Mouse (Mus musculus) embryonic stem cell, embryonic (primary cell): Measurements from ENCODE around the gene Ankrd34a.

Source experiments
- CTCF ChIA-PET, 4 experiments: fragments of 300-600 bp in 2 of 4; fragments of 350-600 bp in 2 of 4; sonication (Branson Sonifier 250); formaldehyde crosslinking; loops; one replicate each; lab custom pipeline; 2022; ENCODE audit warnings: inconsistent platforms in 2 of 4; lab: Charles Lee
- POLR2A ChIA-PET, 4 experiments: fragments of 300-600 bp in 2 of 4; fragments of 350-600 bp in 2 of 4; sonication (Branson Sonifier 250); formaldehyde crosslinking; loops; one replicate each; lab custom pipeline; 2022; ENCODE audit warnings: antibody characterized with exemption in 4 of 4, inconsistent platforms in 1 of 4; lab: Charles Lee

Gene Ankrd34a

GRCm38 (mm10) chr3:96596228-96596707, at the start of gene Ankrd34a:
TSS of gene Ankrd34a (plus strand) at chr3:96596636.
- POLR2A ChIA-PET, result interaction anchor here in 3 of 4 experiments (0.7 to 3.0 kb wide), 14 partner anchors 9 to 327 kb away, joined by 3 to 16 read pairs (median 6); partner anchors contain the start of genes Rbm8a (in 3 of the 3), Txnip (in 3 of the 3), Gm16253 (in 1 of the 3) and Gm42957 (in 1 of the 3)

DNA sequence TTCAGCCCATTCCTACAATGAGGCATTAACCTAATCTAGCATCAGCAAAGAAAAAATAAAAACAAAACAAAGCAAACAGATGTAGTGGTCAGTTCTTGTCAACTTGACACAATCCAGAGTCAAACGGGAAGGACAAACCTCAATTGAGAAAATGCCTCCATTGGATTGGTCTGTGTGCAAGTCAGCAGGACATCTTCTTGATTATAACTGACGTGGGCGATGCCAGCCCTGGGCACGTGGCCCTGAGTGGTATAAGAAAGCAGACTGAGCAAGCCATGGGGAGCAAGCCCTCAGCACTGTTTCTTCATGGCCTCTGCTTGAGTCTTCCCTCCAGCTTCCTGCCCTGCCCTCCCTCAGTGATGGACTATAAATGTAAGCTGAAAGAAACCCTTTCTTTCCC, 49.6 kb upstream of the Ankrd34a start:
- POLR2A ChIA-PET, result interaction anchor here in 3 of 4 experiments (0.5 to 26.7 kb wide), 11 partner anchors 10 to 92 kb away, joined by 3 to 969 read pairs (median 4); partner anchors contain the start of genes Gm16253 (in 3 of the 3), Polr3gl (in 1 of the 3) and Txnip (in 1 of the 3)
- CTCF ChIA-PET, result interaction anchor here (0.7 to 3.3 kb wide), 14 partner anchors 19 to 153 kb away, joined by 3 to 33 read pairs (median 6); partner anchors contain the start of genes Gm16253 (in 1 of the 4), Polr3gl (in 1 of the 4) and Rbm8a (in 1 of the 4)

More at GRCm38 (mm10) chr3:96596228-96596707, at the start of gene Ankrd34a:
- CTCF ChIA-PET, result interaction anchor here in 2 of 4 experiments (1.1 to 1.9 kb wide), 5 partner anchors 16 to 112 kb away, joined by 3 to 6 read pairs (median 3); partner anchors contain the start of gene Nudt17 (in 1 of the 2)

DNA sequence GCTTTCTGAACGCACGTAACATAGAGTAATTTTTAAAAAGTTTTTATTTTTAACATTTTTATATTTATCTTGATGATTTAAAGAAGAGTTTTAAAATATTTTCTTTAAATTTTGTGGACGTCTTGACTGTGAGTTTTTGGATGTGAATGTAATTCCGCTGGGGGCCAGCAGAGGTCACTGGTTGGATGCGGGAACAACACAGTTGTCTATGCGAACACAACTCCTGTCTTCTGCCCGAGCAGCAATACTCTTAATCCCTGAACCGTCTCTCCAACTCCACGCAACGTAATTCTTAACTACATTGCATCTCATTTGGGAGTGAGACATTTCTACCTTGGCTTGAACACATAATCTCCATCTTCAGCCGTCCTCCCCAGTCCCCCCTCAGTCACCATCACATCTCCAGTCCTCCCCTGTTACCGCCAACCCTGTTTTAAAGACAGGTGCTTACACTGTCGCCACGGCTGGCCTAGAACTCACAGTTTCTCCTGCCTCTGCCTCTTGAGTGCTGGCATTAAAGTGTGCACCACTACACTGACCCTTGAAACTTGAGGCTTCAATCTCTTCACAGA, 49.0 kb upstream of the Ankrd34a start:
- CTCF ChIA-PET, result interaction anchor here (0.7 to 3.3 kb wide), 14 partner anchors 20 to 152 kb away, joined by 3 to 33 read pairs (median 6); partner anchors contain the start of genes Gm16253 (in 1 of the 4), Polr3gl (in 1 of the 4) and Rbm8a (in 1 of the 4)
- POLR2A ChIA-PET, result interaction anchor here in 3 of 4 experiments (0.9 to 26.7 kb wide), 8 partner anchors 9 to 92 kb away, joined by 3 to 969 read pairs (median 5); partner anchors contain the start of genes Gm16253 (in 3 of the 3) and Txnip (in 1 of the 3)

GRCm38 (mm10) chr3:96548824-96549223, 47.6 kb upstream of the Ankrd34a start:
- ChIA-PET POLR2A (interaction anchor here in 3 of 4 experiments (0.6 to 26.7 kb wide), 6 partner anchors 9 to 378 kb away, joined by 3 to 969 read pairs (median 28); partner anchors contain the start of gene Gm16253 (in 3 of the 3)), CTCF (interaction anchor here in 3 of 4 experiments (0.6 to 2.5 kb wide), 5 partner anchors 18 to 141 kb away, joined by 3 to 13 read pairs (median 9); partner anchors contain the start of gene Polr3gl (in 1 of the 3))

DNA sequence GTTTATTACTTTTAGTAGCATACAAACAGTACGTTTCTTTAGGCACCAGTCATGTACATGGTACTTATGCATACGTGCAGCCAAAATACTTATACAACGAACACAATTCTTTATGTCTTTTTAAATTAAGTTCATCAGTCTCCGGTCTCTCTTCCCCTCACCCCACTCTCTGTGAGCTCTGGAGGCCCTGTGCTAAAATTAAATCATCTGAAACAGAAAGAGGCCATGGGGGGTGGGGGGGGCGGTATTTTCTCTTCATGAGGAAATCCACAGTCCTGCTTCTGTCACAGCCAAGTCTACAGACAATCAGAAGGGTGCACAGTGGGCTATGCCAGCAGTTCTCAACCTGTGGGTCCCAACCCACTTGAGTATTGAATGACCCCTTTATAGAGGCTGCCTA, 47.1 kb upstream of the Ankrd34a start:
- POLR2A ChIA-PET, result interaction anchor here in 3 of 4 experiments (0.6 to 26.7 kb wide), 7 partner anchors 9 to 379 kb away, joined by 3 to 969 read pairs (median 4); partner anchors contain the start of genes Gm16253 (in 3 of the 3) and Polr3gl (in 1 of the 3)
- CTCF ChIA-PET, result interaction anchor here (0.6 to 3.9 kb wide), 9 partner anchors 17 to 140 kb away, joined by 3 to 42 read pairs (median 11); partner anchors contain the start of gene Polr3gl (in 1 of the 4)

DNA sequence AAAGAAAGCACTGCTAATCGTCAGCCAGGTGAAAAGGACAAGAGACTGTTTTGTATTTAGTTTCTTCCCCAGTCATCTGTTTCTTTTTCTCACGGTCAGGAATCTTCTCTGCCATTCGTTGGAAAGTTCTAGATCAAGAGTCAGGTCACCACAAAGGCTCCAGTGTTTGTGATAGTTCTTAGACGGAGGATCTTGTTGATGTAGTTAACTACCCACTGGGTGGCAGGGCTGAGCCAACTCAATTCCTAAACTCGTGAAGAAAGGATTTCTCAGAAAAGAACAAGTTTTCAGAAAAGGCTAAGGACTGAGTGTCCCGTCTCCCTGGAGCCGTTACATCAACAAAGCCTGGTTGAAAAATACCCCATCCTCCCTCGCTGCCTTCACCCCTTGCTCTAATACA, 45.2 kb upstream of the Ankrd34a start:
- ChIA-PET CTCF (interaction anchor here (0.6 to 3.9 kb wide), 21 partner anchors 10 to 159 kb away, joined by 3 to 42 read pairs (median 4); partner anchors contain the start of genes Gm16253 (in 3 of the 4) and Polr3gl (in 1 of the 4)), POLR2A (interaction anchor here in 3 of 4 experiments (0.6 to 26.7 kb wide), 19 partner anchors 8 to 220 kb away, joined by 3 to 969 read pairs (median 4); partner anchors contain the start of genes Gm16253 (in 3 of the 3), Polr3gl (in 2 of the 3), Rbm8a (in 2 of the 3) and Lix1l (in 1 of the 3))

DNA sequence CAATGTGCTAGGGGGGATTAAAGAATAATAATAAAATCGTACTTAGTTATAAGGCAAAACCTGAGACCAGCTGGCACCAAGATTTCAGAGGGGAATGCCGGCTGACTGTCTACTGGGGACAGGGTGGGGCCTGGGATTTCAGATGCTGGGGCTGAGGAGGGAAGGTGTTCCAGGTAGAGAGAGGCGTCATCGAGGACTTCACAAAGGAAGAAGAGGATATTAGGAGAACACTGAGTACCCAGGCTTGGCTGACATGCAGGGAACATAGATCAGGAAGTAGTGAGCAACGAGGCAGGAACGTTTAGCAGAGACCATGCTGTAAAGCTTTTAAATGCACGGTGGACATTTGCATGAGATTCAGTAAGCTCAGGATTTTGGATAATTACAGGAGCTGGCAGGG, 44.5 kb upstream of the Ankrd34a start:
- ChIA-PET POLR2A (interaction anchor here (0.6 to 26.7 kb wide), 23 partner anchors 10 to 393 kb away, joined by 3 to 969 read pairs (median 3); partner anchors contain the start of genes Gm16253 (in 3 of the 4), Polr3gl (in 2 of the 4), Lix1l (in 1 of the 4) and Rbm8a (in 1 of the 4)), CTCF (interaction anchor here (0.6 to 3.9 kb wide), 13 partner anchors 11 to 168 kb away, joined by 3 to 42 read pairs (median 3); no protein-coding TSS in a partner anchor)

DNA sequence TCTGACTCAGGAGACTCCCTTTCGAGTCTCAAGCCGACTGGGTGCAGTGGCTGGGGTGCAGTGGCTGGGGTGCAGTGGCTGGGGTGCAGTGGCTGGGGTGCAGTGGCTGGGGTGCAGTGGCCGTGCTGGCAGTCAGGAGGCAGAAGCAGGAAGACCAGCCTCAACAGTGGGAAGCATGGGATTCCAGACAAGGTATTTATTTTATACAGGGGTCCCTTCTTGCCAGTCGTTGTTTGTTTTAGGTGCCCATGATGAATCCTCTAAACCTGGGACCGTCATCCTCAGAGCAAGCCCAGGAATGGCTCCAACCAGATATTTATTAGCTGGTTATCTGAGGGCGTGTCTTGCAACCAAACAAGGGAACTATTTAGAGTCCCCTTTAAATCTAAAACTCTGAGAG, 42.8 kb upstream of the Ankrd34a start:
- ChIA-PET POLR2A (interaction anchor here in 3 of 4 experiments (0.7 to 26.7 kb wide), 10 partner anchors 8 to 139 kb away, joined by 3 to 969 read pairs (median 6); partner anchors contain the start of genes Gm16253 (in 3 of the 3) and Rbm8a (in 1 of the 3)), CTCF (interaction anchor here in 3 of 4 experiments (0.8 to 1.9 kb wide), 5 partner anchors 23 to 91 kb away, joined by 3 to 12 read pairs (median 4); partner anchors contain the start of gene Gm16253 (in 2 of the 3))

DNA sequence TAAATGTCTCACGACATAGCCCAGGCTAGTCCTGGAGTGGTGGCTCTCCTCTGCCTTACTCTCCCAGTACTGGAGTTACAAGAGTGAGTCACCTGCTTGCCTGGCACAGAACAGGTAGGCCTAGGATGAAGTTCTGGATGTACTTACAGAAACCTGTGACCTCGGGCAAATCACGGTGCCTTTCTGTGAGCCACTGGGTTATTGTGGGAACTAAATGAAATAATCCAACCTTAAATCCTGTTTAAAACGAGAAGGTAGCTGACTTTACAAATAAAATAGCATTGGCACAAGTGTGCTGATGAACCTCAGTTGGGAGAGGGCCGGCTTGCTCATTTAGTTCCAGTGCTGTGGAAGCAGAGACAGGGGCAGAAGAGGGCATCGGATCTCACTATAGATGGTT, 42.2 kb upstream of the Ankrd34a start:
- ChIA-PET POLR2A (interaction anchor here in 3 of 4 experiments (0.5 to 26.7 kb wide), 16 partner anchors 8 to 140 kb away, joined by 3 to 969 read pairs (median 3); partner anchors contain the start of genes Gm16253 (in 3 of the 3), Rbm8a (in 2 of the 3) and Polr3gl (in 1 of the 3)), CTCF (interaction anchor here in 3 of 4 experiments (0.7 to 1.9 kb wide), 8 partner anchors 22 to 1020 kb away, joined by 3 to 12 read pairs (median 3); partner anchors contain the start of genes Gm16253 (in 2 of the 3) and Itga10 (in 1 of the 3))

DNA sequence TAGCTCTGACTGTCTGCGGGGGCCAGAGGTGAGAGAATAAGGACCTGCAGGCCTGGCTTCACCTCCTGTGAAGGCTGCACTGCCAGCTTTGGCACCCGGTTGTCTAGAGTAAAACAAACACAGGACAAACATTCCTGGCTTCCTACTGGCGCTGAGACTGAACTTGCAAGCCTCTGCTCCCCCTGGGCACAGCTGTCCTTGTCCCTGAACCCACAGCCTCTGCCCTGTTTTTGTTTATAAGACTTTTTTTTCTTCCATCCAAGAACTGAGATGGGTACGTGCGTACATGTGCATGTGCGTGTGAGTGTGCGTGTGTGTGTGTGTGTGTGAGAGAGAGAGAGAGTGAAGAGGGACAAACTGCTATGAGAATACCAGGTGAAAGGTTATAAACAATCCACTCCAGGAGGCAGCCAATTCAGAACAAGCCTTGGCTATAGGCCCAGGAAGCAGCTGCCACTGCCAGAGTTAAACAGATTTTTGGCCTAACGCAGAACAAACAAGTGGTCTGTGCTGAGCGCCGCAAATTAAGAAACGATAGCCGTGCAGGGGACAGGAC, 41.3 kb upstream of the Ankrd34a start:
- ChIA-PET CTCF (interaction anchor here (0.5 to 1.9 kb wide), 6 partner anchors 13 to 380 kb away, joined by 3 to 12 read pairs (median 4); partner anchors contain the start of genes Gm16253 (in 1 of the 4) and Itga10 (in 1 of the 4)), POLR2A (interaction anchor here in 3 of 4 experiments (0.5 to 26.7 kb wide), 12 partner anchors 10 to 141 kb away, joined by 3 to 969 read pairs (median 6); partner anchors contain the start of genes Gm16253 (in 3 of the 3), Rbm8a (in 2 of the 3) and Polr3gl (in 1 of the 3))

DNA sequence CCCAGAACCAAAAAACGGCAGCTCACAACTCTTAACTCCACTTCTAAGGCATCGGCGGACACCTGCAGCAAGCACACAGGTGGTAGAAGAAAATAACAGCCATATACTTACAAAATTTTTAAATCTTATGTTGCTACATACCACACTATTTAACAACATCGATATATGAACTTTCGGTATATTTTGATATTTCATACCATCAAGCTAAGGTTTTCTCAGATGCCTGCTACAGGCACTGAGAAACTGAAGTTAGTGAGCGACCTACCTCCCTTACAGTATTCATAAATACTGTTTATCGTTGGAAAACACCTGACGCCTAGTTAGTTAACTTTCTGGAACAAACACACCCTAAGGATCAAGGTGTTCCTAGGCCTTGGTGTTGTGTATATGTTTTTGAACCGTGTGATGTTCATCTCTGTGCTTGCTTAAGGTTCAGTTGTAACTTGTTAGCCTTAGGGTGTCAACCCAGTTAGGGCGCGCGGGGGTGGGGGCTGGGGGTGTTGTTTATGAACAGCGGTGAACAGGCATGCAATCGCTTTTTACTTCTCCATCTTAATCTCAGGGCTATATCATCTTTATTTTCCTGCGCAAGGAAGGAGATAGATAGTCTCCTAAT, 40.3 kb upstream of the Ankrd34a start:
- ChIA-PET CTCF (interaction anchor here in 3 of 4 experiments (0.6 to 2.5 kb wide), 3 partner anchors 12 to 216 kb away, joined by 4 to 9 read pairs (median 7); no protein-coding TSS in a partner anchor), POLR2A (interaction anchor here in 3 of 4 experiments (0.5 to 26.7 kb wide), 15 partner anchors 9 to 658 kb away, joined by 3 to 969 read pairs (median 7); partner anchors contain the start of genes Gm16253 (in 3 of the 3), Polr3gl (in 2 of the 3) and Rbm8a (in 1 of the 3))

- ChIA-PET POLR2A (interaction anchor here (0.5 to 26.7 kb wide), 60 partner anchors 8 to 657 kb away, joined by 3 to 969 read pairs (median 4); partner anchors contain the start of genes Gm16253 (in 3 of the 4), Polr3gl (in 3 of the 4), Rbm8a (in 3 of the 4) and Hist2h2bb (in 2 of the 4)), CTCF (interaction anchor here in 2 of 4 experiments (0.6 to 2.5 kb wide), 3 partner anchors 13 to 23 kb away, joined by 3 to 9 read pairs (median 3); partner anchors contain the start of gene Gm16253 (in 1 of the 2))
Observed at GRCm38 (mm10) chr3:96556651-96557635, 39.5 kb upstream of the Ankrd34a start.

DNA sequence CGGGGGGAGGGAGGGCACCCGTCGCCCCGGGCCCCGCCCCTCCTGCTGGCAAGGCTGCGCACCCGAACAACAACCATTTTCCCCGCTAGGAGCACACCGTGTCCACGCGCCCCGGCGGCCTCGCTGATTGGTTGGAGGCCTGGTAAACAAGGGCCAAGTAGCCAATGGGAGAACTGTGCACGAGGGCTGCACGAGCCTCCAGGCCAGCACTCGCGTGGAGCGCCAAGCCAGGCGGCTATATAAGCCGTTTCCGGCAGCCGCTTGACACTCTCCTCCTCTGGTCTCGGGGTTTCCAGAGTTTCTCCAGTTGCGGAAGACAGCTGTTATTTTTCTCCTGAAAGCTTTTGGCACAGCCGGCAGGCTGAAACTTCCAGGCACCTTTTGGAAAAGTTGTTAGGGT, 38.7 kb upstream of the Ankrd34a start, which contains the start of gene Txnip:
Gene Txnip (plus strand): TSS at position 264 of the 400 bp plus-strand sequence.
- CTCF ChIA-PET, result interaction anchor here (0.6 to 2.5 kb wide), 6 partner anchors 12 to 106 kb away, joined by 3 to 9 read pairs (median 4); partner anchors contain the start of gene Gm16253 (in 1 of the 4)
- POLR2A ChIA-PET, result interaction anchor here (0.6 to 26.7 kb wide), 73 partner anchors 9 to 338 kb away, joined by 3 to 969 read pairs (median 4); partner anchors contain the start of genes Gm16253 (in 4 of the 4), Polr3gl (in 3 of the 4), Rbm8a (in 3 of the 4) and Ankrd34a (in 2 of the 4)

- CTCF ChIA-PET, result interaction anchor here in 3 of 4 experiments (0.7 to 2.5 kb wide), 4 partner anchors 22 to 105 kb away, joined by 3 to 9 read pairs (median 4); no protein-coding TSS in a partner anchor
- POLR2A ChIA-PET, result interaction anchor here (0.6 to 26.7 kb wide), 73 partner anchors 8 to 339 kb away, joined by 3 to 969 read pairs (median 4); partner anchors contain the start of genes Gm16253 (in 4 of the 4), Polr3gl (in 3 of the 4), Rbm8a (in 3 of the 4) and Ankrd34a (in 2 of the 4)
Observed at GRCm38 (mm10) chr3:96558159-96558558, 38.3 kb upstream of the Ankrd34a start.
